Mouse (Mus musculus): ENCODE measurements around the gene Acer3. TPM values are rescaled to one million over a fixed set of nuclear protein-coding genes. Genes with fewer than 3 reads are reported as not detected.

Gene Acer3
- polyA plus RNA-seq (2012; rRNA removed) = 6.7 and 9.1 TPM in 2 replicates

DNA sequence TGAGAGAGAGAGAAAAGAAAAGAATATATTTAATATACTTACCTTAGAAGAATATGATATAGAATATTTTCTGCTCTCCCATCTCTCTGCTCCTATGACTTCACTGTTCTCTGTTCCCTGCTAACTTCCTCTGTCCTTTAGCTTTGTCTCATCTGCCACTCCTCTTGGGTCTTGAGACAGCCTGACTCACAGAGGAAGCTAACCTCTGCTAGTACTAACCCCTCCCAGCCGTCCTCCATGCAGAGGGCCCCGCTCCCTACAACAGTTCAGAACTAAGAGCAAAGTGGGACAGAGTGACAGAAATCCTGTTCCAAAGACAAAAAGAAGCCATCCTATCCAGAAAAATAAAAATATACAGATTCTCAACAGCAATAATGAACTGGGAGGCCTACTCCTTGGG, at the start of gene Acer3:
TSS of gene Acer3 (minus strand) at position 126 of the 400 bp plus-strand sequence.
- no peak within 1 kb of the TSS for H3K27ac ChIP-seq (ENCODE audit: control insufficient read depth, insufficient read depth, low read length)
- 81% methylated on average over 2 of the region's 2 CpGs for WGBS
- TF ChIP-seq CTCF (IDR thresholded peaks at IDR 0.05; ENCODE audit: borderline replicate concordance, control insufficient read depth, extremely low read depth, insufficient read depth, low read length, poor library complexity) (no peak), POLR2A (IDR thresholded peaks at IDR 0.05; ENCODE audit: control insufficient read depth, extremely low read depth, insufficient read depth, low read length, poor library complexity) (no peak)
- H3K36me3 ChIP-seq (ENCODE audit: control insufficient read depth, insufficient read depth, low read length) = no peaks in the 10 kb centered on the region
- no peaks in the 10 kb centered on the region for H3K27me3 ChIP-seq (ENCODE audit: control insufficient read depth, insufficient read depth, low read length)
- no peak within 1 kb of the TSS for H3K4me3 ChIP-seq (ENCODE audit: control insufficient read depth, insufficient read depth, low read length)
- no peak for DNase-seq
- H3K4me1 ChIP-seq (replicated peaks; ENCODE audit: control insufficient read depth, insufficient read depth, low read length) = no peaks in the 10 kb centered on the region; the same call in 1 of the 2 replicates

DNA sequence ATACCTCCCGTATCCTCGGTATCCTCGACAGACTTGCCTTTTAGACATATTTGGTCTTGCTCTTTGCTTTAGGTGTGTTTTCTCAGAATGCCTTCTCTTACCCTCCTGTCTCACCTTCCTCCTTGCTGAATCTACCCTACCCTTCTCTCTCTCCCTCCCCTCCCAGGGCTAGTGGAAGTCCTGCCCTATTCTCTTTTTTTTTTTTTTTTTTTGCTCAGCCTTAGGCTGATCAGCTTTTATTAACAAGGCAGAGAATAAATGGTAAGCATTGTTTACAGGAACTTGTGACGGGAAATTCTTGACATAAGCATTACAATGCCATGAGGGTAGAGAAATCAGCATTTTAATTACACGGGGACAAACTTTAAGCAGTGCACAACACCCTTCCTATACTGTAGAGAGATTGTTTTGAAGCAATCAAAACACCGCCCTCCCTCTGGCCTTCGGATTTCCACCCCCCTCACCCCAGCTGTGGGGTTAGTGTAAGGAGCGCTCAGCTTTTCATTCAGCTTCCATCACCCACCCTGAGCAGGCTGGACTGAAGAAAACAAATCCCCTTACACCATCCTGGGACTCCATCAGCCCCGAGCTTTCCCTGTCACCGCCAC, 48.9 kb upstream of the Acer3 start:
- Histone ChIP-seq H3K27ac (ENCODE audit: control insufficient read depth, insufficient read depth, low read length) (no peak overlapping the region), H3K36me3 (ENCODE audit: control insufficient read depth, insufficient read depth, low read length) (no peaks in the 10 kb centered on the region), H3K27me3 (ENCODE audit: control insufficient read depth, insufficient read depth, low read length) (no peaks in the 10 kb centered on the region), H3K4me1 (replicated peaks; ENCODE audit: control insufficient read depth, insufficient read depth, low read length) (no peaks in the 10 kb centered on the region), H3K4me3 (ENCODE audit: control insufficient read depth, insufficient read depth, low read length) (no peak overlapping the region)
- TF ChIP-seq CTCF (IDR thresholded peaks at IDR 0.05; ENCODE audit: borderline replicate concordance, control insufficient read depth, extremely low read depth, insufficient read depth, low read length, poor library complexity) = no peak
- no peak for TF ChIP-seq POLR2A (IDR thresholded peaks at IDR 0.05; ENCODE audit: control insufficient read depth, extremely low read depth, insufficient read depth, low read length, poor library complexity)
- WGBS = 92% methylated on average over 10 of the region's 10 CpGs
- DNase-seq = no peak

DNA sequence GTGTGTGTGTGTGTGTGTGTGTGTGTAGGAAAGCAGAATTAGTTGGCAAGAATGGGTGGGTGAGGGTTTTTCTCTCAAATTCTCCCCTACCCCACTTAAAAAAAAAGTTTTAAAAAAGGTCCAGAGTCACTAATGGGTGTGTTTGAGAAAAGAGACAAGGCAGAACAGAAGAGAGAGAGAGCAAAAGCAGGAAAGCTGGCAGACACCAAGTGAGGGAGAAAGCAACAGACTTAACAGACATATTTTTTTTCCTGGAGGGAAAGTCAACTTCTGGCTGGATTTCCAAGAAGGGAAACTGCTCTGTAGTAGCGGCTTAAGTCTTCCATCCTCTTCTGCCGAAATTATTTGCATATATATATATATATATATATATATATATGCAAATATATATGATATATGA, 40.7 kb upstream of the Acer3 start:
- Histone ChIP-seq H3K4me1 (replicated peaks; ENCODE audit: control insufficient read depth, insufficient read depth, low read length) (peaks cover 9% of the 10 kb centered on the region), H3K4me3 (ENCODE audit: control insufficient read depth, insufficient read depth, low read length) (peak overlapping the region; percentile 46; the same call in 1 of the 2 replicates), H3K27me3 (ENCODE audit: control insufficient read depth, insufficient read depth, low read length) (peaks cover 13% of the 10 kb centered on the region), H3K27ac (ENCODE audit: control insufficient read depth, insufficient read depth, low read length) (no peak overlapping the region), H3K36me3 (ENCODE audit: control insufficient read depth, insufficient read depth, low read length) (no peaks in the 10 kb centered on the region)
- WGBS = 30% methylated on average over 2 of the region's 2 CpGs
- DNase-seq = no peak
- TF ChIP-seq CTCF (IDR thresholded peaks at IDR 0.05; ENCODE audit: borderline replicate concordance, control insufficient read depth, extremely low read depth, insufficient read depth, low read length, poor library complexity) = no peak
- no peak for TF ChIP-seq POLR2A (IDR thresholded peaks at IDR 0.05; ENCODE audit: control insufficient read depth, extremely low read depth, insufficient read depth, low read length, poor library complexity)

DNA sequence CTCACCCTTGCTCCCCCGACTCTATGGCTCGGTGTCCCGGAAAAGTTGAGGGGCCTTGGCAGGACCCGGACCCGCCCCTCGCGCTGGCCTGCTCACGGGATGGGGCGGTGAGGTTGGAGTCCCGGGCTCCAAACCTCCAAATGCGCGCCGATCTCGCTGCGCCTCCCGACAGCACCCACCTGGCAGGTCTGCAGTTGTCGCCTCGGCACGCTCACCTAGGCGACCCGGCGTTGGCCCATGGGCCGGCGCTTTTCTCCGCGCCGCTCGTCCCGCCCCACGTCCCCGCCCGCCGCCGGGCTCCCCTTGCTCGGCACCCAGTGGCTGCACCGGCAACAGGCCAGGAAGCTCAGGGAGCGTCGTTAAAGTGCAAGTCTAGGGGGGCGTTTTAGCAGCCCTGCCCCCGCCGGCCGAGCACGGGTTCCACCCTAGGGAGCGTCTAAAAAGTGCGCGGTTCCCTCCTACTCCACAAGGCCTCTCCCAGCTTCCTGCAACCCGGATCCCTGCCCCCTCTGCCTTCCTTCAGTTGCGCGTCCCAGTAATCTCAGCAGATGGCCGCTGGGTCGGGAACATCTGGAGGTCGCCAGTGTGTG, 40.1 kb upstream of the Acer3 start, which contains the start of gene Tsku:
TSS of gene Tsku (minus strand) at position 266 of the 590 bp plus-strand sequence.
- H3K4me3 ChIP-seq (ENCODE audit: control insufficient read depth, insufficient read depth, low read length) = peak within 1 kb of the TSS; percentile 46
- H3K36me3 ChIP-seq (ENCODE audit: control insufficient read depth, insufficient read depth, low read length) = no peaks in the 10 kb centered on the region
- peak; percentile 38 for DNase-seq

DNA sequence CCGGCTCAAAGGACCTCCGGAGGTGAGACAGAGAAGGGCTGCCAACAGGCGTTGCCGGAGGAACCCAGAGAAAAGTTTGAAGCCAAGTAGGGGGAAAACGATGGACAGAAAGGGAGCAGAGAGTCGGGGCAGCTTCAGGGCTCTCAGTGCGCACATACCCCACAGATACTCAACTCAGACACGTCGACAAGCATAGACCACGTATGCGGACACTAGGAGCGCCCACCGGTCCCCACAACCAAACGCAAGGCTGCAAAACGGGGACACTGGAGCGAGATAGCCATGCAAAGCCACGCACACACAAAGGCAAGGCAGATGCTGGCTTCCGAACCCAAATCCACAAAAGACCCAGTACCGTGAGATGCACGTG, 39.6 kb upstream of the Acer3 start:
- Histone ChIP-seq H3K27me3 (ENCODE audit: control insufficient read depth, insufficient read depth, low read length) (peaks cover 13% of the 10 kb centered on the region), H3K36me3 (ENCODE audit: control insufficient read depth, insufficient read depth, low read length) (no peaks in the 10 kb centered on the region), H3K4me1 (replicated peaks; ENCODE audit: control insufficient read depth, insufficient read depth, low read length) (peaks cover 9% of the 10 kb centered on the region), H3K4me3 (ENCODE audit: control insufficient read depth, insufficient read depth, low read length) (peak overlapping the region; percentile 46), H3K27ac (ENCODE audit: control insufficient read depth, insufficient read depth, low read length) (no peak overlapping the region)
- 2% methylated on average over 20 of the region's 20 CpGs for WGBS
- no peak for TF ChIP-seq CTCF (IDR thresholded peaks at IDR 0.05; ENCODE audit: borderline replicate concordance, control insufficient read depth, extremely low read depth, insufficient read depth, low read length, poor library complexity)
- no peak for TF ChIP-seq POLR2A (IDR thresholded peaks at IDR 0.05; ENCODE audit: control insufficient read depth, extremely low read depth, insufficient read depth, low read length, poor library complexity)
- no peak for DNase-seq

More for the DNA sequence above, 40.1 kb upstream of the Acer3 start, which contains the start of gene Tsku:
- Histone ChIP-seq H3K27me3 (ENCODE audit: control insufficient read depth, insufficient read depth, low read length) (peaks cover 13% of the 10 kb centered on the region), H3K4me1 (replicated peaks; ENCODE audit: control insufficient read depth, insufficient read depth, low read length) (peaks cover 9% of the 10 kb centered on the region), H3K27ac (ENCODE audit: control insufficient read depth, insufficient read depth, low read length) (no peak within 1 kb of the TSS)
- TF ChIP-seq POLR2A (IDR thresholded peaks at IDR 0.05; ENCODE audit: control insufficient read depth, extremely low read depth, insufficient read depth, low read length, poor library complexity) (no peak), CTCF (IDR thresholded peaks at IDR 0.05; ENCODE audit: borderline replicate concordance, control insufficient read depth, extremely low read depth, insufficient read depth, low read length, poor library complexity) (no peak)
- WGBS = under 1% methylated on average over 52 of the region's 52 CpGs

DNA sequence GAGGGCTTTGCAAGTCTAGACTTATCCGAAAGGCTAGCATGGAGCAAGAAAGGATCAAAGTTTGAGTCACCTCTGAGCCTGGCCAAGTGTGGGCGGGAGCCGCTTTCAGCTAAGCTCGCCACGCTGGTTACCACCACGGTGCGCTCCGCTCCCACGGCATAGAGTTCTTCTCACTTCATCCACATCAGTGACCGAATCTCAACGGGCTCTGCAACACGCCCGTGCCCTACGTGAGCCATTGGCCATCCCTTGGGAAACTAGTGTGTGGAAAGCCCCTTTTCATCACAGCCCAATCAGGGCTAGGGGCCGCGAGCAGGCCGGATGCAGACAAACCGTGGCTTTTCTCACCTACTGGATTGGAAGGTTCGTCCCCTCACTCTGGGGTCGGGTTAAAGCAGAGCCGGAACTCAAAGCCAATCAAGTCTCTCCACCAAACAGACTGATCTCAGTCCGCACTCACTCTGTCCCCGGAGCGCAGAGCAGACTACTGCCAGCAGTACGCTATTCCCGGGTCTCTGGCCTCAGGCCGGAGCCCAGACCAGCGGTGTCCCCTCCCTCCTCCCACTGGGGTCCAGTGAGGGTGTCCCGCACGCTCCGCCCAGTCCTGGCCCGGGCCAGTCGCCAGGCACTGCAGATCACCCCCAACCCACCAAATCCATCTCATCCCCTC, 39.1 kb upstream of the Acer3 start:
- WGBS = 14% methylated on average over 33 of the region's 33 CpGs
- Histone ChIP-seq H3K36me3 (ENCODE audit: control insufficient read depth, insufficient read depth, low read length) (no peaks in the 10 kb centered on the region), H3K4me1 (replicated peaks; ENCODE audit: control insufficient read depth, insufficient read depth, low read length) (peaks cover 9% of the 10 kb centered on the region), H3K4me3 (ENCODE audit: control insufficient read depth, insufficient read depth, low read length) (peak overlapping the region; percentile 46), H3K27me3 (ENCODE audit: control insufficient read depth, insufficient read depth, low read length) (peaks cover 13% of the 10 kb centered on the region), H3K27ac (ENCODE audit: control insufficient read depth, insufficient read depth, low read length) (no peak overlapping the region)
- DNase-seq = no peak
- TF ChIP-seq POLR2A (IDR thresholded peaks at IDR 0.05; ENCODE audit: control insufficient read depth, extremely low read depth, insufficient read depth, low read length, poor library complexity) = no peak

Measured in thymus, adult 2 months (tissue).